Mouse (Mus musculus) cerebellum, postnatal 25 days (tissue): ENCODE data around the gene Tnfaip1.
"Not testable (repeated sequence)": the region's sequence is repeated elsewhere in the genome, so short reads cannot be mapped to it uniquely, and the experiment has no call there.

Experiments
- DNase-seq, 2 experiments: peaks; one replicate each; pipeline ENCODE4 v3.0.0; 2021; ENCODE audit warnings: mixed read lengths in 2 of 2

Tnfaip1 gene

GRCm38 (mm10) chr11:78536080-78536689 lies at the start of gene Tnfaip1, which contains the start of gene Ift20:
Tnfaip1 (minus strand) TSS chr11:78536332.
Ift20 (plus strand) TSS chr11:78536361.
- DNase-seq: peak; percentile 95 to 98

- DNase-seq: no peak
Measured at GRCm38 (mm10) chr11:78582848-78583247, 46.7 kb upstream of the Tnfaip1 start.

GRCm38 (mm10) chr11:78574975-78575374 lies 38.8 kb upstream of the Tnfaip1 start:
- no peak for DNase-seq

- no peak for DNase-seq
Measured at GRCm38 (mm10) chr11:78574536-78574935, 38.4 kb upstream of the Tnfaip1 start.

- DNase-seq: not testable (repeated sequence)
Measured at GRCm38 (mm10) chr11:78574031-78574430, 37.9 kb upstream of the Tnfaip1 start.

GRCm38 (mm10) chr11:78571854-78572253 lies 35.7 kb upstream of the Tnfaip1 start:
- DNase-seq: no peak

GRCm38 (mm10) chr11:78571441-78571840 lies 35.3 kb upstream of the Tnfaip1 start:
- no peak for DNase-seq

GRCm38 (mm10) chr11:78569806-78570205 lies 33.7 kb upstream of the Tnfaip1 start:
- no peak for DNase-seq

GRCm38 (mm10) chr11:78568827-78569226 lies 32.7 kb upstream of the Tnfaip1 start:
- DNase-seq: no peak

GRCm38 (mm10) chr11:78567614-78568013 lies 31.5 kb upstream of the Tnfaip1 start:
- no peak for DNase-seq

GRCm38 (mm10) chr11:78566775-78567174 lies 30.6 kb upstream of the Tnfaip1 start:
- DNase-seq: no peak

GRCm38 (mm10) chr11:78560447-78560846 lies 24.3 kb upstream of the Tnfaip1 start:
- peak; percentile 63 to 84 for DNase-seq

- peak in 1 of 2 experiments; percentile 35 for DNase-seq
Measured at GRCm38 (mm10) chr11:78557241-78557640, 21.1 kb upstream of the Tnfaip1 start.

GRCm38 (mm10) chr11:78556070-78556469 lies 19.9 kb upstream of the Tnfaip1 start:
- no peak for DNase-seq

- no peak for DNase-seq
Measured at GRCm38 (mm10) chr11:78555623-78556022, 19.5 kb upstream of the Tnfaip1 start.

GRCm38 (mm10) chr11:78551059-78551398 lies 14.9 kb upstream of the Tnfaip1 start:
- DNase-seq: no peak

- DNase-seq: peak; percentile 94 to 97
Measured at GRCm38 (mm10) chr11:78550168-78551058, 14.3 kb upstream of the Tnfaip1 start, which contains the start of gene Tmem97. Tmem97 (minus strand) TSS chr11:78550777.

GRCm38 (mm10) chr11:78549491-78549987 lies 13.4 kb upstream of the Tnfaip1 start:
- DNase-seq: no peak

GRCm38 (mm10) chr11:78547718-78548460 lies 11.8 kb upstream of the Tnfaip1 start:
- DNase-seq: no peak

- DNase-seq: no peak
Measured at GRCm38 (mm10) chr11:78545181-78545580, 9.0 kb upstream of the Tnfaip1 start.

- no peak for DNase-seq
Measured at GRCm38 (mm10) chr11:78544449-78545111, 8.4 kb upstream of the Tnfaip1 start.

- no peak for DNase-seq
Measured at GRCm38 (mm10) chr11:78540358-78540757, 4.2 kb upstream of the Tnfaip1 start.
